Mouse (Mus musculus) E14TG2a.4 (cell line): Measurements from ENCODE around the gene N4bp3.

ENCODE experiments used
- CTCF ChIP-seq: conservative IDR thresholded peaks from 2 replicates; pipeline ENCODE4 v1.5.1; 2014; ENCODE audit warnings: low read length
- POU5F1 ChIP-seq: IDR thresholded peaks from 2 replicates; pipeline ENCODE4 v1.6.1; 2014; ENCODE audit warnings: low read length, borderline replicate concordance

DNA sequence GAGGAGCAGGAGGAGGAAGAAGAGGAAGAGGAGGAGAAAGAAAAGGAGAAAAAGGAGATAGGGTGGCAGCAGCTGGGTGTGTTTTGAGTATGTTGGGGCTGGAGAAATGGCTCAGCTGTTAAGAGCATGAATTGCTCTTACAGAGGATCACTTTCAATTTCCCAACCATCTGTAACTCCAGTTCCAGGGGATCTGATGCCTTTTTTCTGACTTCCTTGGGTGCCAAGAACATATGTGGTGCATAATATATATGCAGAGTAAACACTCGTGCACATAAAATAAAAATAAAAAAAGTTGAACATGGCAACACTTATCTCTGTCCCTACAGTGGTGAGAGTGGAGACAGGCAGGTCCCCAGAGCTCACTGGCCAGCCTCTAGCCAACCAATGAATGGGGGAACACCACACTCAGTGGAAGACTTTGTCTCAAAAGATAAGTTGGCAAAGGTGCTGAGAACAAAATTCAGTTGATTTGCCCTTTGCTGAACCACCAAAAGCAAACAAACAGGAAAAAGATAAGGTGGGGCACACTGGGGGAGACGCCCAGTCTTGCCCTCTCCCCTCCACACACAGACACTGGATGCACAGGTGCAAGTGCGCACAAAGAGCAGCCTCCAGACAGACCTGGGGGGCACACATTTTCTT, 41.3 kb downstream of the N4bp3 start:
- TF ChIP-seq CTCF (no peak), POU5F1 (no peak)
